15 mouse cellular contexts compared by ENCODE assay signal in the genomic region with DNA sequence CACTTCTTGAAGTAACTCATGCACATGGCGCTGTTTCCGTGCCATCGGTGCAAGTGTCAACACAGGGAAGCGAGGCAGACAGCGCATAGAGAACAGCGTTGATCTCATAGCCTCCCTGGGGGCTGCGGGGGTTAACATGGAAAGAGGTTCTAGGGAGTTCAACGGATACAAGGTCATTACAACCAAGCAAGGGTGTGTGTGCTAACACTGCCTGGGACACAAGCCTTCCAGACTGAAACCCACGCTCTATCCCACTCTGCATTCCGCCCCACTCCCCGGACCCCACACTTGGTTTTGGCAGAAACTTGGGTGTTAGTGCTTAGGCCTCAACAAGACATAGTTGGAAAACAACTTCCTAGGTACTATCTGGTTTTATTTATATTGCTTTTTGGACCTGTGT.
"Had no signal": no experiment of that assay in that cellular context is flagged by ENCODE, and none has a peak within 500 bp of the region (broad histone marks: within the 10 kb centered on the region; RNA-seq: fewer than 3 reads in every experiment).

No protein-coding gene starts in this region.

- H3K36me3 ChIP-seq: neural tube, embryonic 13.5 days; neural tube, embryonic 15.5 days; stomach, embryonic 15.5 days had no signal

- H3K27me3 ChIP-seq: neural tube, embryonic 13.5 days; neural tube, embryonic 15.5 days; stomach, embryonic 15.5 days had no signal

- H3K4me3 ChIP-seq: neural tube, embryonic 13.5 days; neural tube, embryonic 15.5 days; stomach, embryonic 15.5 days had no signal

- DNase-seq: retina, postnatal 1 day; right cerebral cortex, adult 18-20 months; right cerebral cortex, postnatal 14 days; right cerebral cortex, postnatal 25 days; right cerebral cortex, postnatal 4 days; spleen, adult 18-20 months; thymus, adult 18-20 months; thymus, adult 2 months; thymus, postnatal 14 days; thymus, postnatal 25 days; thymus, postnatal 36 days; thymus, postnatal 4 days had no signal
